Mouse (Mus musculus) gastrocnemius, postnatal 10 days (tissue): ENCODE measurements around the gene Bcl11a. TPM values are rescaled to one million over a fixed set of nuclear protein-coding genes. Genes with fewer than 3 reads are reported as not detected.
A peak's percentile ranks its signal among the peaks of the same experiment; 100 is the strongest.

Experiments
- DNase-seq: peaks from one replicate; pipeline ENCODE4 v3.0.0; 2021; ENCODE audit warnings: mixed read lengths
- long read RNA-seq, 2 experiments: library from polyadenylated mRNA; stranded (forward); transcript quantifications; one replicate each; pipeline ENCODE4 v2.0.0; 2021
- total RNA-seq, 2 experiments: library from RNA; stranded (reverse); gene quantifications; 2 replicates each; pipeline ENCODE4 v1.2.3; 2021

Gene Bcl11a
- total RNA-seq: under 1 TPM; 0.54 to 0.97 TPM
- long read RNA-seq, experiment 1, partial matches to known transcripts: 1 of 3 reads
- long read RNA-seq, experiment 1, other reads (novel, unspliced or antisense): 1 of 3 reads
- long read RNA-seq, experiment 2: 0 reads

- peak; percentile 15 for DNase-seq
Observed at GRCm38 (mm10) chr11:24077795-24078705, at the start of gene Bcl11a. TSS of gene Bcl11a (plus strand) at chr11:24078056.

GRCm38 (mm10) chr11:24044025-24044424, 33.8 kb upstream of the Bcl11a start:
- no peak for DNase-seq

GRCm38 (mm10) chr11:24049226-24050031, 28.4 kb upstream of the Bcl11a start:
- peak; percentile 81 for DNase-seq

- no peak for DNase-seq
Observed at GRCm38 (mm10) chr11:24050032-24050757, 27.7 kb upstream of the Bcl11a start.

GRCm38 (mm10) chr11:24052882-24053281, 25.0 kb upstream of the Bcl11a start:
- DNase-seq: no peak

GRCm38 (mm10) chr11:24059137-24059536, 18.7 kb upstream of the Bcl11a start:
- no peak for DNase-seq

- no peak for DNase-seq
Observed at GRCm38 (mm10) chr11:24060428-24060827, 17.4 kb upstream of the Bcl11a start.

- DNase-seq: no peak
Observed at GRCm38 (mm10) chr11:24061819-24062218, 16.0 kb upstream of the Bcl11a start.

- no peak for DNase-seq
Observed at GRCm38 (mm10) chr11:24062495-24063096, 15.3 kb upstream of the Bcl11a start.

- DNase-seq: no peak
Observed at GRCm38 (mm10) chr11:24064221-24064620, 13.6 kb upstream of the Bcl11a start.

- DNase-seq: no peak
Observed at GRCm38 (mm10) chr11:24065313-24065712, 12.5 kb upstream of the Bcl11a start.

GRCm38 (mm10) chr11:24074021-24074591, 3.8 kb upstream of the Bcl11a start:
- no peak for DNase-seq

- no peak for DNase-seq
Observed at GRCm38 (mm10) chr11:24074634-24075104, 3.2 kb upstream of the Bcl11a start, which contains the start of gene A830031A19Rik. TSS of gene A830031A19Rik (minus strand) at chr11:24075054.

GRCm38 (mm10) chr11:24075486-24076126, 2.2 kb upstream of the Bcl11a start:
- no peak for DNase-seq

GRCm38 (mm10) chr11:24076127-24076650, 1.7 kb upstream of the Bcl11a start:
- peak; percentile 41 for DNase-seq

GRCm38 (mm10) chr11:24076821-24077730, 780 bp upstream of the Bcl11a start:
- DNase-seq: peak; percentile 36

GRCm38 (mm10) chr11:24078706-24079316, 955 bp downstream of the Bcl11a start:
- DNase-seq: peak; percentile 31
